Mouse (Mus musculus) layer of hippocampus, postnatal 36 days (tissue): ENCODE results near the gene Eml4. TPM values are rescaled to one million over a fixed set of nuclear protein-coding genes. Genes with fewer than 3 reads are reported as not detected.

Experiments
- DNase-seq, 2 experiments: peaks; one replicate each; pipeline ENCODE4 v3.0.0; 2022
- total RNA-seq, 2 experiments: library from RNA; stranded (reverse); gene quantifications; 2 replicates each; pipeline ENCODE4 v1.2.3; 2021

Gene Eml4
- total RNA-seq, 2 experiments from 2014 or later: 25.8 to 27.0 TPM

DNA sequence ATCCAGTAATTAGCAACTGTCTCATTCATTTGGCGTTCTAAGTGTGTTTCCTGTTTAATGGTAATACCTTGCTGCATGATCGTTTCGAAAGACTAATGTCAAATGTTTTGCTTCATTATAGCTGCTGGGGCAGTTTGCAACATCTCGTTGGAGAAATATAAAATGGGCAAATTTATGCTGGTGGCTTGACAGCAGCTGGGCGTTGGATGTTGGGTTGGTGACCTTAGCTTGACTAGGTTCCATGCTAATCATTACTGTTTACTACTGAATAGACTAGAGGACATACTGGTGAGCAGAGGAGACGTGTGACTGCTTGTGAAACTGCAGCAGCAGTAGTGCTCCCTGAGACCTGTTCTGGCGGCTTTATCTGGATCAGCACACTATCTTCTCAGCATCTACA is 6.5 kb upstream of the Eml4 start:
- no peak for DNase-seq

- no peak for DNase-seq
These were observed 2.5 kb upstream of the Eml4 start for GRCm38 (mm10) chr17:83348056-83348822.

DNA sequence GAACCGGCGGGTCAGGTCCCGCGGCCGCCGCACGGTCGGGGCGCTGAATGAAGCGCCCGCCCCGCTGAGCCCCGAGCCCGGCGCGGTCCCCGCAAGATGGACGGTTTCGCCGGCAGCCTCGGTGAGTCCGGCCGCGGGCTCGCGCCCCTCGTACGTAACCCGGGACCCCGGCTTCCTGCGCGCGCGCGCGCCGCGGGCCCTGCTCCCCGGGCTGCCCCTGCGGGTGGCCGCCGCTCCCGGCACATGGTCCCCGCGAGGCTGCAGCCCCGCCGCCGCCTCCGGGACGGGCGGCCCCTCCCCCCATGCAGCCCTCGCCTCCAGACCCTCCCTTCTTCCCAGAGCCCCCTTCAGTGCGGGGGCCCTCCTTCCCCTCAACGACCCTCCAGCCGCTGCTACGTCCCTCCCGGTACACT is 394 bp downstream of the Eml4 start:
- peak in 1 of 2 experiments; percentile 9 for DNase-seq

DNA sequence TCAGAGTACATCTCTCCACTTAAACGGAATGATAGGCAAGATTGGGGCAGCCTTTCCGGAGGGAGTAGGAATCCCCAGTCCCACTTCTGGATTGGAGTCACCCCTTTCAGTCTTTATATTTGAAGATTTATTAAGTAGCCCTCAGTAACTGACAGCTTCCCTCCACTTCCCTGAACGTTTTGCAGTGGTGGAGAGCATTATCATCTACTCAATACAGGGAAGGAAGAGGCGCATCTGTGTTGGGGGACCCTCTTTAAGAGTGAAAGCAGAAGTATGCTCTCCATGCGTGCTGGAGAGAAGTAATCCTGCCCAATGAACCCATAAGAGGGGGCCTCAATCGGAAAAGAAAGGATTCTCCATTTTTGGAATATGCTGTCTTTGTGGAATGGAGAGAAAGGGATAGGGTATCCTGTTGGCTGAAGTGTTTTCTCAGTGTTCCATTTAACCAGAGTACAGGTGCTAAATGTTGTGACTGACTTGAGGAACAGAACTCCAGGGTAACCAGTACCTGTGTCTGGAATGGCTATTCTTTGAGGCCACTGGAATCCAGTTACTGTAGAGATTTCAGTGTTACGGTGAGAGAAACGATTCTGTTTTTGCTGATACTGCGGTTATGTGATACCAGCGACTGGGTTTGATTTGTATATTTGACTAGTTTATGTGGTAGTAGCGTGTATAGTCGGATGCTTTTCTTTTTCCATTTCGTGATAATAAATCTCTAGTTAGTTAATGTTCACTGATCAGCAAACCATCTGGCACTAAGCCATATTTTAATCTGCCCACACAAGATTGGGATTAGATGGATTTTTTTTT is 1.1 kb downstream of the Eml4 start:
- no peak for DNase-seq

GRCm38 (mm10) chr17:83352456-83352855 is 1.7 kb downstream of the Eml4 start:
- no peak for DNase-seq

GRCm38 (mm10) chr17:83353011-83353410 is 2.3 kb downstream of the Eml4 start:
- DNase-seq: no peak

GRCm38 (mm10) chr17:83353460-83353859 is 2.7 kb downstream of the Eml4 start:
- no peak for DNase-seq

GRCm38 (mm10) chr17:83355481-83355880 is 4.8 kb downstream of the Eml4 start:
- DNase-seq: no peak

DNA sequence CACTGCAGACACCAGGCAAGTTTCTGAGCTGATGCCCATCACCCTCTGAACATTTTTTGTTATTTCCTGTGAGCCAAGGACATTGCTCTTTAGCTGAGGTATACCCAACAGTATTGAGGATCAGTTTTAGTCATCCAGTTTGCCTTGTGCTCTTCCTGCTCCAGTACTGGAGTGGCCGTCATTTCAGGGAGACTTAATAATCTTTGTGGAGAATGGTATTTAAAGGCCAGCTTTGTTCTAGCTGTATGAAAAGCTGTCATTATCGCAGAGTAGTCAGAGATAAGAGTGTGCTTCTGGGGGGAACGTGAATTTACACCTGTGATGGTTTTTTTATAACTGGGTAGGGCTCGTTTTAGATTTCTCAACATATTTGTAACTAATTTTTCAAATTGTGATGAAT is 9.2 kb downstream of the Eml4 start:
- no peak for DNase-seq

DNA sequence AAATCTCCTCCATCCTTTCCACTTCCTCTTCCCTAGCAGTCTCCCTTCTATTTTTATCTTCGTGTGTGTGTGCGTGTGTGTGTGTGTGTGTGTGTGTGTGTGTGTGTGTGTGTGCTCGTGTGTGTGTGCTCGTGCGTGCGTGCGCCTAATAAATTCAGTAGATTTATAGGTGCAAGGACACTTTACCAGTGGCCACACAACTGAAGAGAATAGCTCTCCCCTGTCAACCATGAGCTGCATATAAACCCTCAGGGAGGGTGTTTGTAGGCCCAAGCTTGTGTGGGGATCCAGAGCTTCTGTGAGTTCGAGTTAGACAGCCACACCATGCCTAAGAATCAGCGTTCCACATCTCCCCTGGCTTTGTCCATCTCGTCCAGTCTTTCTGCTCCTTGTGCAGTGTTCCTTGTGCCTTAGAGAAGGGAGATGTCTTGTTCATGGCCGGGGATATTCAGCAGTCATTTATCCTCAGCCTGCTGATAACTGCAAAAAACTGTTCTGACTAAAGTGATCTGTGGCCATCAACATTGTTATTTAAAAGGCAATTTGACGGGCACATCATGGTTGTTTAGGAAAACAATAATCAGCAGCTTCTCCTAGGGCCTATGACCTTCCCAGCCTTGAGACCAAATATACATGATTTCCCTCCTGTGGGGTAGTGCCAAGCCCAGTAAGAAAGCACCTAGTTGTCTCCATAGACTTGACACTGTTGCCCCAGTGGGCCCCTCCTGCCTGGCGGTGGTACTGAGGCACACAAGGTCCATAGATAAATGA is 10.2 kb downstream of the Eml4 start:
- DNase-seq: no peak

GRCm38 (mm10) chr17:83363081-83363480 is 12.3 kb downstream of the Eml4 start:
- no peak for DNase-seq

DNA sequence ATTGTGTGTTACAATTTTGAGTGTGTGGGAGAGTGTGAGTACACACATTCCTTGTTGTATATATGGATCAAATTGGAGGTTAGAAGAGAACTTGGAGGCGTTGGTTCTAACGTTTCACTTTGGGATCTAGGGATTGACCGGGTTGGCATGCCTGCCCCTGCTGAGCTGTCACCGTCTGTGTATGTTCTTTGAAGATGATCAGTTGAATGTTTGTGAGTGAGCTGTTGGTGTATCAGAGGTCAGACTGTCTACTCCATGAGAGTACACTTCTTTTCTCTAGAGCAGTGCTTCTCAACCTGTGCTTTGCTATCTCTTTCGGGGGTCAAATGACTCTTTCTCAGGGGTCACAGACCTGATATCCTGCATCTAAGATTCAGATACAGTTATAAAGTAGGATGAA is 13.6 kb downstream of the Eml4 start:
- no peak for DNase-seq

DNA sequence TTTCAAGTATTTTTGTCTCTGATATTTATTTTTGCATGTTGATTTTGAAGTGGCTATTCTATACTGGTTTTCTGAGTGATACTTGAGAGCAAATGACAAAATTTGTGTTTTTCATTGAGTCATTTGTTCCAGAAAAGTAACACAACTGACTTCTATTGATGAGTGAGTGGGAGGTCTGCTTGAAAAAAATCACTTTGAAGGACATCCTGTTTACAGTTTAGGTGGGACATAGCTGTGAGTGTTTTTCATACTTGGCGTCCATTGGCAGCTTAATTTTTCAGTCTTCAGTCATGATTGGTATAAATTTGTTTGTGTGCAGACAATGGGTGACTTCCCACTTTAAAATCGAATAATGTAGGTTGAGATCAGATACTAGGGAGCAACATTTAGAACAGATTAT is 14.4 kb downstream of the Eml4 start:
- no peak for DNase-seq

DNA sequence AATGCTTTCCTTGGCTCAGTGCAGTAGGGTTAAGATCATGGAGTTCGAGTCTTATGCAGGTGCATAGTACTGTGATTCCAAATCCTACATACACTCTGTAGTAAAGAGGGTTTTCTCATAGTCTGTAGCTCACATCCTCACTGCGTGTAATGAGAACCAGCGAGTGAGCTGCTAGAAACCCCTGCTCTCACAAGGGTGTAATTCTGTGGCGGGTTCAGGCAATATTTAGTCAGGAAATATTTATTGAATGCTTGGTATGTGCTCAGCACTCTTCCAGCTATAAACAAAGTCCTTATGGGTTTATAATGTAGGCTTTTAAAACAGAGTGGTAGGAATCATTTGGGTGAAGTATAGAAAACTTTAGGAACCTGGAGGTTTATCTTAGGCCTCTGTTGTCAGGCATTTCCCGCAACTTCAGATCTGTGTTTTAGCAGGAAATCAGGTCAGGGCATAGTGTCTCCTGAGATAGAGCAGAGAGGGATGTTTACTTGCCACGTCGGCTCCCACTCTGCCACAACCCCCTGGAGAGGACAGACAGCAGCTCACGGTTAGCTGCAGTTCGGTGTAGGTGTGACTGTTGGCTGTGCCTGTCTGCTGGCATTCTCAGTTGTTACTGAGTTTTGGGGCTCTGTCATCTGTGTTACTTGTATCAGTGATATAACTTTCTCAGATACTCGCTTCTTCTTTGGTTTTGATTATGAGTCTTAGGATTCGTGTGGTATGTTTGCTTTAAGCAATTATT is 15.1 kb downstream of the Eml4 start:
- no peak for DNase-seq

DNA sequence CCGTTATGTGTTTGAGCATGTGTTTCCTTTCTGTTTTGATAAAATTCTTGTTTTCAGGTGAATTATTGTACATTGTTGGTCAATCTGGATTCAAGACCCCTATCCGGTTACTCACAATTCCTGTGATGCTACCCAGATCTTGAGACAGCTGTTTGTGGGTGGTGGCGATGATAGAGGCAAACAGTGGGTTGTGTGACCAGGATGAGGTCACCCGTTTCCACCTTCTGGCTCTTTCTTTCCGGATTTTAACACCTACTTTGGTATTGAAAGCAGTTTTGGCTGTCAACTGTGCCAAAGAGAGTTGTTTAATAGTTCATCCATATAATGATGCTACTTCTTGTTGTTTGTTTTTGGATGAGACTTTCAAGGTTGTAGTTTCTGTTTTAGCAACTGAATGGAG is 16.7 kb downstream of the Eml4 start:
- no peak for DNase-seq

GRCm38 (mm10) chr17:83374123-83374522 is 23.4 kb downstream of the Eml4 start:
- DNase-seq: no peak

DNA sequence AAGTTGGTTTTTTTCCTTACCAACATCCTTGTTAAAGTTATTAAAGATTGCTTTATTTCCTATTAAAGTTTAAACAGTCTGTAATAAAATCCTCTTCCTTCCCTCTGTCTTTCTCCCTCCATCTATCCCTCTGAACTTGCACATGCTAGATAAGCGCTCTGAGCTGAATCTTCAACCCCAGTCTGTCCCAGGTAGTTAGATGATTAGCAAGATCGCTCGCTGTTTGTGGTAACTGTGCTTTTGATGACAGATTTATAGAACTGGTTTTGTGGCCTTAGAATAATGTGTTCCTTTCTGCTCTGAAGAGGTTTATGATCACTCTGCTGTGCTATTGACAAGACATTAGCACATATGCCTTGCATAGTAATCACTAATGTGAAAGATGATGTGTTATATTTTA is 25.1 kb downstream of the Eml4 start:
- no peak for DNase-seq

DNA sequence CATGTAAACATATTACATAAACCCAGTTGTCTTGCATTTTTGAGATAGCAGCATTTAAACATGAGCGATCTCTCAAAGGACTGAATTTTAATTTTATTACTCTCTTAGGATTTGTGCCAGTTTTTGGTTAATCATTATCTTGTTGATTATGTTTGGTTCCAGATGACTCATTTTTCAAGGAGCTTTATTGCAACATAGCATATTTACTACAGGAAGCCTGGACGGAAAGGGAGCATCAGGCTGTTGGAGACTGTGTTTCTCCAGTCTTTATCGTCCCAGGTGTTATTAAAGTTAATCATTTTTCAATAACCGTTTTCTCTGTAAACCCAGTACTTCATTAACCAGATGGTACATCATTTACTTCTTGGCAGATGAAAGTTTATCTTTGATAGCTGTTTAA is 26.1 kb downstream of the Eml4 start:
- DNase-seq: no peak

DNA sequence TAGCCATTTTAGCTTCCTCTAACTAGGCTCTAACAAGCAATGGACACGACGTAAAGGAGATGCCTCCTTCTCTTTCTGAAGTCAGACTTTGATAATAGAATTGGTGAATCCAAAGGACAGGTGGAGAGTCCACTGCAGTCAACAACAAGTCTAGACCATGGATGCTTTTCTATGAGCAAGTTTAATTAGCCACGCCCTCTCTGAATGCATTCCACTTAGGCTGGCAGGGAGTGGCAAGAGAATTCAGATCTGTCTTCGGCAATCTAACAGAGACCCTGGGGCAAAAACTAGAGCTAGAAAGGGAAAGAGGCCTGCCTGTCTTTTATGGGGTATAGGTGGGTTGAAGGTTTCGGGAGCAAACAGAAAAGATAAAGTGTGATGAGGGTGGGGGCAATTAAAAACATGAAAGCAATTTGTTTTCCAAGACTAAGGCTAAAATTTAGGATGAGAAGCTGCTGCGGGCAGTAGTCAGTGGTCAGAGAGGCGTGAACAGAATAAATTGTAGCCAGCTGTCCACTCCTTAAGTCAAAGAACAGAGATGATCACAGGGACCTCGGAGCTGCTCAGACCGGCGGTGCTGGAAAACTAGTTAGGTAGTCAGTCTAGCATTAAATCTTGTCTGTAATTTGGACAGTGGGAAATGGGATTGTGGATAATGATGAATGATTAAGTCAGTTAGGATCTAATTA is 27.2 kb downstream of the Eml4 start:
- no peak for DNase-seq

DNA sequence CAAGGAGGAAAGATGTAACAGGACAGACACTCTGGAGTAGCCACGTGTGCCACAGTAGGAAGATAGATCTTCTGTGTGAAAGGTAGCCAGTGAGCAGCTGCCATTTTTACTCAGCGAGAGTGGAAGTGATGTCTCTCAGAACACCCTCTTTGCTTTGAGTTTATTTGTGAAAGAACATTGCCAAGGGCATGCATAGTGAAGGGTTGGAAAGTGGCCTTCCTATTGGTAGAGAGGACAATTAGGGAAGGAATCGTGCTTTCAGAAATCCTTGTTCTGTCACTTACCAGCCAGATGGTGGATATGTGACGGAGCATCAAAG is 27.7 kb downstream of the Eml4 start:
- no peak for DNase-seq

DNA sequence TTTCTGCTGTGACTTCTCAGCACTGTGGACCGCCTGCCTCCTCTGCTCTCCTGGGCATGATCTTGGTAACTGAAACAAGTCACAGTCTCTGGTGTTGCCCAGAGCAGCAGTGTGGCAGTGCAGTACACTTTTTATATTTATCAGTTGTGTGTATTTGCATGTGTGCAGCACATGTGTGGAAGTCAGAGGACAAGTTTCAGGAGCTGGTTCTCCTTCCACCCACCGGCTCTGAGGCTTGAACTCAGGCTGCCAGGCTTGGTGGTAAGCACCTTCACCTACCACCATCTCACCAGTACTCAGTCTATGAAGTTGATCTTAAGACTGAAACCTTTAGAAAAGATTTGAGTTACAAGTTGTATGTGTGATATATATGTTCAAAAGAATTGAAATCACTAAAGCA is 28.6 kb downstream of the Eml4 start:
- DNase-seq: no peak

DNA sequence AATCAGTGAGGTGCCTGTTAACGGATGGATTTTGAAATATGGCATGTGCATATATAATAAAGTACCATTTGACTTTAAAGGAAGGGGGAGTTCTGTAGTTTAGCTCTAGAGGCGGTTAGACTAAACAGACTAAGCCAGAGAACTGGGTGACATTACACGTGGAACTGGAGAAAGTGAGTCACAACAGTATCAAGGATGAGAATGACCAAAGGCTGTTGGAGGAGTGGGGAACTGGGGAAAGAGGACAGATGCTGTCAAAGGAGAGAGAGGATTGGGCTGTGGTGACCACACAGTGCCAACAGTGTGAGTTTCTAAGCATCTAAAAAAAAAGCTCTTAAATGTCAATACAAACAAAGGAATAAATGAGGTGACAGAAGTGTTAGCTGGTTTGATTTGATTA is 29.1 kb downstream of the Eml4 start:
- no peak for DNase-seq
